Mouse (Mus musculus): ENCODE results near the gene Mast4. TPM values are rescaled to one million over a fixed set of nuclear protein-coding genes. Genes with fewer than 3 reads are reported as not detected.
A peak's percentile ranks its signal among the peaks of the same experiment; 100 is the strongest.

The Mast4 gene
- polyA plus RNA-seq, 1 experiment from 2014 or later: 21.1 TPM

DNA sequence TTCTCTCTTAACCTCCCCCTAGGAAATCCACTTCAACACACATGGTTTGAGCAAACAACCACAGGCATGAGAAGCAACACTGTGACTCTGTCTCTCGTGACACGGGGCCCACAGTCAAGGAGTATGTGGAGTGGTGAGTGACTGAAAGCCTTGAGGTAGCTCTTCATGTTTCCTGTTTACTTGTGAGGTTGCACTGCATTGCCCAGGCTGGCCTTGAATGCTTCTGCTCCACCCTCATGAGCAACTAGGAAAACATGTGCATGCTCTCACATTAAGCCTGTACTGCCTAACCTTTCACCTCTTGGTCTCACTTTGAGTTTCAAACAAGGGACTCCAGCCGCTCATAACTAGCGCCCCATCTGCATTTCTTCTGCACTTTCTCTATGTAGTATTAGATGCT is 260.8 kb downstream of the Mast4 start:
- Histone ChIP-seq H3K4me3 (ENCODE audit: low read depth, low read length) (no peak overlapping the region), H3K27me3 (replicated peaks; ENCODE audit: control insufficient read depth, insufficient read depth, low read length) (no peaks in the 10 kb centered on the region), H3K27ac (replicated peaks; ENCODE audit: low read depth, low read length) (no peak overlapping the region), H3K36me3 (ENCODE audit: control insufficient read depth, insufficient read depth, low read length) (no peaks in the 10 kb centered on the region), H3K4me2 (ENCODE audit: low read depth, low read length) (no peak overlapping the region), H3K9me3 (ENCODE audit: control insufficient read depth, low read length) (no peaks in the 10 kb centered on the region), H3K4me1 (ENCODE audit: control insufficient read depth, insufficient read depth, low read length) (no peaks in the 10 kb centered on the region), H3K9ac (ENCODE audit: low read depth, low read length) (no peak overlapping the region)
- no peak for DNase-seq (ENCODE audit: low spot score)
- ATAC-seq (ENCODE audit: low read depth): no peak
- WGBS: 65% methylated on average over 4 of the region's 4 CpGs

DNA sequence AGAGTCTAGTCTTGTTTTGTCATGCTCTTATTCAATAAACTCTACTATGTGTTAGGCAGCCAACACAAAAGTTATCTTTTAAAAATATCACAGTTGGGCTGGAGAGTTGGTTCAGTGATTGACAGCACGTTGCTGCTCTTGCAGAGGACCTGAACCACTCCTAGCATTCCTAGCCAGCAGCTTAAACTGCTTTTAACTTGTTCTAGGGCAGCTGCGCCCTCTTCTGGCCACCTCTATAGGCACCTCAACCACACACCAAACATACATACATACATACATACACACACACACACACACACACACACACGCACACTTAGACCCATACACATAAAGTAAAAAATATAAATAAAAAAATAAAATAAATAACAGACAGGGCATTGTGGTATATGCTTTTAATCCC is 262.5 kb downstream of the Mast4 start:
- Histone ChIP-seq H3K9me3 (ENCODE audit: control insufficient read depth, low read length) (no peaks in the 10 kb centered on the region), H3K27ac (replicated peaks; ENCODE audit: low read depth, low read length) (no peak overlapping the region), H3K4me1 (ENCODE audit: control insufficient read depth, insufficient read depth, low read length) (no peaks in the 10 kb centered on the region), H3K36me3 (ENCODE audit: control insufficient read depth, insufficient read depth, low read length) (no peaks in the 10 kb centered on the region), H3K4me3 (ENCODE audit: low read depth, low read length) (no peak overlapping the region), H3K4me2 (ENCODE audit: low read depth, low read length) (no peak overlapping the region), H3K27me3 (replicated peaks; ENCODE audit: control insufficient read depth, insufficient read depth, low read length) (no peaks in the 10 kb centered on the region), H3K9ac (ENCODE audit: low read depth, low read length) (no peak overlapping the region)
- no peak for ATAC-seq (ENCODE audit: low read depth)
- 80% methylated on average over 3 of the region's 3 CpGs for WGBS
- no peak for DNase-seq (ENCODE audit: low spot score)

DNA sequence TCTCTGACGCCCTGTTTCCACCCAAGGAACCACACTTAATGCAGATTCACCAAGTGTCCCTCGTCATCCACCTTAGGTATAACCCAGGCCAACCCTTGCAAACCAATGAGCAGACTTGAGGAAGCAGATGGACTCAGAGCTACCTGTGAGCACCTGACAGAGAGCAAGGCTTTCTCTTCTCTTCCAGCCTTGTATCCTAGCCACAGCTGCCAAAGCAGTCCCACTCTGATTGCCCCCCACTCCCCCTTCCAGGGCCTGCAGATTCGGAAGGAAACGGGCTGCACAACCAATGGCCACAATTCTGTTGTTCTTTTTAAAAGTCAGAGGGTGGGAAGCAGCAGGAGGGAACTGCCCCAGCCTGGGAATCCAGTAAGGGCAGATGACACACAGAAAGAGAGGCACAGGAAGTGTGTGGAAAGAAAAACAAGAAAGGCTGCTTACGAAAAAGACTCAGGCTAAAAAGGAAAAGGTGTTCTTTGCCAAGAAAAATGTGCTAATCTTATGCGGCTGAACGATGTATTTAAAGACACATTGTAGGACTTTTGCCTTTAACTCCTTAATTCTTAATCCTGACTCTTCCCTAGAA is 266.6 kb downstream of the Mast4 start:
- Histone ChIP-seq H3K27me3 (replicated peaks; ENCODE audit: control insufficient read depth, insufficient read depth, low read length) (no peaks in the 10 kb centered on the region), H3K9ac (ENCODE audit: low read depth, low read length) (no peak overlapping the region), H3K4me2 (ENCODE audit: low read depth, low read length) (no peak overlapping the region), H3K36me3 (ENCODE audit: control insufficient read depth, insufficient read depth, low read length) (no peaks in the 10 kb centered on the region), H3K27ac (replicated peaks; ENCODE audit: low read depth, low read length) (no peak overlapping the region), H3K4me3 (ENCODE audit: low read depth, low read length) (no peak overlapping the region), H3K9me3 (ENCODE audit: control insufficient read depth, low read length) (no peaks in the 10 kb centered on the region), H3K4me1 (ENCODE audit: control insufficient read depth, insufficient read depth, low read length) (no peaks in the 10 kb centered on the region)
- ATAC-seq (ENCODE audit: low read depth): no peak
- peak; percentile 30 for DNase-seq (ENCODE audit: low spot score)
- 29% methylated on average over 7 of the region's 7 CpGs for WGBS

DNA sequence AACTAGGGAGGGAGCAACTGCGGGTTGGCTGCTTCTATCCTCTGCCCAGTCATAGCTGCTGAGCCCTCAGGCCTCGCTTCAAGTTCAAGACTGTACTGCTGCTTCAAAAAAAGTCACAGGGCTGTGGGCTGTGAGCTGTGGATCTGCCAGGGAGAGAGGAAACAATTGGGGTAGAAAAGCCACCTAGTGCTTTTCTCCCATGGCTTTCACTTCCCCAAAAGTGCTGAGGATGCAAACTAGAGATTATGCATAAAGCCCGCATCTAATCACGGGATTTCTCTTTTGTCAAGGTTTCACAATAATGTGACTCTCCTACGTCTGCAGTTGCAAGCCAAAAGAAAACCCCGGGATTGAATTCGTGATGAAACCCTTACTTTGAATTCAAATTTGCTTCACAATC is 268.9 kb downstream of the Mast4 start:
- DNase-seq (ENCODE audit: low spot score): no peak
- 55% methylated on average over 7 of the region's 7 CpGs for WGBS
- ATAC-seq (ENCODE audit: low read depth): no peak
- no peak overlapping the region for H3K4me3 ChIP-seq (ENCODE audit: low read depth, low read length)
- H3K9me3 ChIP-seq (ENCODE audit: control insufficient read depth, low read length): no peaks in the 10 kb centered on the region
- no peaks in the 10 kb centered on the region for H3K27me3 ChIP-seq (replicated peaks; ENCODE audit: control insufficient read depth, insufficient read depth, low read length)
- H3K4me1 ChIP-seq (ENCODE audit: control insufficient read depth, insufficient read depth, low read length): no peaks in the 10 kb centered on the region
- no peak overlapping the region for H3K27ac ChIP-seq (replicated peaks; ENCODE audit: low read depth, low read length)
- H3K4me2 ChIP-seq (ENCODE audit: low read depth, low read length): no peak overlapping the region
- H3K36me3 ChIP-seq (ENCODE audit: control insufficient read depth, insufficient read depth, low read length): no peaks in the 10 kb centered on the region
- no peak overlapping the region for H3K9ac ChIP-seq (ENCODE audit: low read depth, low read length)

DNA sequence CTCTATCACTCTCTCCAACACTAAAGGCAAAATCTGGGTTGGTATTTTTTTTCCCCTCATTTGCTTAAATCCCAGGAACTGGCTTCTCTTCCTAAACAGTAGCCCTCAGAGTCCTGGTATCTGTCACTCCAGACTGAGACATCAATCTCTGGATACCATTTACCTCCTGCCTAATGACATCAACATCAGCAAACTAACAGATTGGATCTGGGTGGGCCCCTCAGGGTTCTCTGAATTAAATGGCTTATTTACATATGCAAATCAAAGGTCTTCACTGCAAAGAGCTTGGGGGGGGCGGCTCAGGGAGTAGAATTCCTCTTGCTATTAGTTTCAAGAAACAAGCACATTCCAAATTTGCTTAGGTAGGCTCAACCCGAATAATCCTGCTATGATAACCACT is 272.6 kb downstream of the Mast4 start:
- H3K4me1 ChIP-seq (ENCODE audit: control insufficient read depth, insufficient read depth, low read length): no peaks in the 10 kb centered on the region
- DNase-seq (ENCODE audit: low spot score) (no peak), ATAC-seq (ENCODE audit: low read depth) (no peak)
- H3K36me3 ChIP-seq (ENCODE audit: control insufficient read depth, insufficient read depth, low read length): no peaks in the 10 kb centered on the region
- H3K9me3 ChIP-seq (ENCODE audit: control insufficient read depth, low read length): no peaks in the 10 kb centered on the region
- 77% methylated on average over 2 of the region's 2 CpGs for WGBS
- H3K4me3 ChIP-seq (ENCODE audit: low read depth, low read length): no peak overlapping the region
- H3K27me3 ChIP-seq (replicated peaks; ENCODE audit: control insufficient read depth, insufficient read depth, low read length): no peaks in the 10 kb centered on the region
- no peak overlapping the region for H3K27ac ChIP-seq (replicated peaks; ENCODE audit: low read depth, low read length)
- no peak overlapping the region for H3K9ac ChIP-seq (ENCODE audit: low read depth, low read length)
- H3K4me2 ChIP-seq (ENCODE audit: low read depth, low read length): no peak overlapping the region

DNA sequence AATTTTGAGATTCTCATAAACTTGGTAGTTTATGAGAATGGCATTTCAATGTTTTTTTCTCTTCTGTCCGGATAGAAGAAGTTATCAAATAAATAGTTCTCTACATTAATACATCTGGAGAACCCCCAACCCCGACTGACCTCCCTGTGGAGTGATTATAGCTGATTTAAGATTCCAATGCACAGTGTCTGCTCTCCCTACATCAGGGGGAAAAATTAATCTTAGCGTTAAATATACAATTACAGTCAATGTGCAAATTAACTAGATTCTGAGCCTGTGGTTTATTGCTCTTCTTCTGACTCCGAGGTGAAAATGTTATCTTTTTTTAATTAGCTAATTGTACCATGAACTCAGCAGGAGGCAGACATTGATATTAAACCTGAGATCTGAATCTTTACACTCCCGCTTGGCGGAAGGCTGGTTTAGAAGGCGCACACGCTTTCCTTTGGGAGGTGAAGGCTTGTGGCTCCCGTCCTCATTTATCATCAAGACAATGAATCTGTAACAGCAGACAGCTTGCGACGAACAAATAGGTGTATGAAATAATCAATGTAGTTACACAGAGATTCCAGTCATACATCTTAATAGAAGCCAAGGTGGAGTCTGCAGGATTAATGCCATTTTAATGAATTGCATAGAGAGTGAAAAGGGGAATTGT is 274.2 kb downstream of the Mast4 start:
- DNase-seq (ENCODE audit: low spot score) (no peak), ATAC-seq (ENCODE audit: low read depth) (no peak)
- WGBS: 77% methylated on average over 11 of the region's 11 CpGs
- Histone ChIP-seq H3K27ac (replicated peaks; ENCODE audit: low read depth, low read length) (no peak overlapping the region), H3K4me2 (ENCODE audit: low read depth, low read length) (no peak overlapping the region), H3K4me1 (ENCODE audit: control insufficient read depth, insufficient read depth, low read length) (no peaks in the 10 kb centered on the region), H3K4me3 (ENCODE audit: low read depth, low read length) (no peak overlapping the region), H3K9ac (ENCODE audit: low read depth, low read length) (no peak overlapping the region), H3K36me3 (ENCODE audit: control insufficient read depth, insufficient read depth, low read length) (no peaks in the 10 kb centered on the region), H3K9me3 (ENCODE audit: control insufficient read depth, low read length) (no peaks in the 10 kb centered on the region), H3K27me3 (replicated peaks; ENCODE audit: control insufficient read depth, insufficient read depth, low read length) (no peaks in the 10 kb centered on the region)

DNA sequence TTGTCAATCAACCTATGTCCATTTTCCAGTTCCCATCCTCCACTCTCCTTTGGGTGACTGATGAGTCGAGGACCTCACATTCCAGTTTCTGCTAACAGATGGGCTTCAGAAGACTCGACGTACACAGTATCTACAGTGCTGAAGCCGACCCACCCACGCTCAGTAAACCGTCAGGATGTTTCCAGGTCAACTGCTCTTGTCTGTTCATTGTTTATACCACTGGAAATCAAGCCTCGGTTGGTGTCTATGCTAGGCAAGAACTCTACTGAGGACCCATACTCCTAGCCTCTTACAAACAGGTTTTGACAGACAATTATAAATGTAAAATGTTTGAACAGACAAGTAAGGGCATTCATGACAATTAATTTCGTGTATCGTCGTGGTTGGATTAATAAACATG is 277.8 kb downstream of the Mast4 start:
- ATAC-seq (ENCODE audit: low read depth): 0 out of 2 replicates have a peak, but pooled peaks have one; percentile 30
- Histone ChIP-seq H3K36me3 (ENCODE audit: control insufficient read depth, insufficient read depth, low read length) (no peaks in the 10 kb centered on the region), H3K27ac (replicated peaks; ENCODE audit: low read depth, low read length) (no peak overlapping the region), H3K9ac (ENCODE audit: low read depth, low read length) (no peak overlapping the region), H3K9me3 (ENCODE audit: control insufficient read depth, low read length) (no peaks in the 10 kb centered on the region), H3K4me3 (ENCODE audit: low read depth, low read length) (no peak overlapping the region), H3K27me3 (replicated peaks; ENCODE audit: control insufficient read depth, insufficient read depth, low read length) (no peaks in the 10 kb centered on the region), H3K4me1 (ENCODE audit: control insufficient read depth, insufficient read depth, low read length) (no peaks in the 10 kb centered on the region), H3K4me2 (ENCODE audit: low read depth, low read length) (no peak overlapping the region)
- DNase-seq (ENCODE audit: low spot score): no peak
- 79% methylated on average over 10 of the region's 10 CpGs for WGBS

DNA sequence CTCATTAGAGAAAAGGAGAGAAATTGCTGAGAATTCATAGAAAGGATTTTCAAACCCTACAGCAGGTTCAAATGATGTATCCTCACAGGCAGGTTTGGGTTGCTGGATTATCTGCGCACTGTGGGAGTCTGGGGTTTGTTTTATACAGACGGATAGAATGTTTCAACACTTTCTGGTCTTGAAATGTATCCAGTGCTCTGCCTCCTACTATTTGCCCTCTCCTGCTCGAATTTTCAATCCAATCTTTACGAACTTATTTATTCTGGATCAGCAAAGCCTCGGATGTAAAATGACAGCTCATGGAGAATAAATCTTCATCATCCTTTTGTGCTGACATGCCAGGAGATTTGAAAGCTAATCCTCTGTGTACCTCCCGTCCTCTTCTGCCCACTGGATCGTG is 281.6 kb downstream of the Mast4 start:
- Histone ChIP-seq H3K4me3 (ENCODE audit: low read depth, low read length) (no peak overlapping the region), H3K27ac (replicated peaks; ENCODE audit: low read depth, low read length) (no peak overlapping the region), H3K4me1 (ENCODE audit: control insufficient read depth, insufficient read depth, low read length) (no peaks in the 10 kb centered on the region), H3K36me3 (ENCODE audit: control insufficient read depth, insufficient read depth, low read length) (no peaks in the 10 kb centered on the region), H3K4me2 (ENCODE audit: low read depth, low read length) (no peak overlapping the region), H3K27me3 (replicated peaks; ENCODE audit: control insufficient read depth, insufficient read depth, low read length) (no peaks in the 10 kb centered on the region), H3K9ac (ENCODE audit: low read depth, low read length) (no peak overlapping the region), H3K9me3 (ENCODE audit: control insufficient read depth, low read length) (no peaks in the 10 kb centered on the region)
- WGBS: 50% methylated on average over 7 of the region's 7 CpGs
- DNase-seq (ENCODE audit: low spot score) (no peak), ATAC-seq (ENCODE audit: low read depth) (no peak)

DNA sequence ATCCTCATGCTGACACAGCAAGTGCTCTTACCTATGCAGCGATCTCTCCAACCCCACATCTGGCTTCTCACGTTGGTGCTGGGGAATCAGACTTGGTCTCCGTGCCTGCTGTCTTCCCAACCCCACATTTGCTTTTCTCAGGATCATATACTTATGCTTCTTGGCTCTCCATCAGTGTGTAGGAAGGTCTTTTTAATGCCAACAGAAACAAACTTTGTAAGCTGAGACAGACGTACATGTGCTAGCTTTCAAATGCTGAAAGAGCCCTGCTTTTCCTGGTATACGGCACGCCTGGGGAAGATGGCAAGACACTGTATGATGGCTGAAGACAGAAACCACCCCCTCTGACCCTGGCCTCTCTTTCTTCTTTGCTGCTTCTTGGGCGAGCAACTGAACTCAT is 285.3 kb downstream of the Mast4 start:
- no peaks in the 10 kb centered on the region for H3K27me3 ChIP-seq (replicated peaks; ENCODE audit: control insufficient read depth, insufficient read depth, low read length)
- ATAC-seq (ENCODE audit: low read depth): no peak
- no peaks in the 10 kb centered on the region for H3K4me1 ChIP-seq (ENCODE audit: control insufficient read depth, insufficient read depth, low read length)
- no peaks in the 10 kb centered on the region for H3K36me3 ChIP-seq (ENCODE audit: control insufficient read depth, insufficient read depth, low read length)
- H3K9me3 ChIP-seq (ENCODE audit: control insufficient read depth, low read length): no peaks in the 10 kb centered on the region
- no peak overlapping the region for H3K9ac ChIP-seq (ENCODE audit: low read depth, low read length)
- no peak overlapping the region for H3K27ac ChIP-seq (replicated peaks; ENCODE audit: low read depth, low read length)
- H3K4me2 ChIP-seq (ENCODE audit: low read depth, low read length): no peak overlapping the region
- DNase-seq (ENCODE audit: low spot score): peak; percentile 34
- 71% methylated on average over 7 of the region's 7 CpGs for WGBS
- no peak overlapping the region for H3K4me3 ChIP-seq (ENCODE audit: low read depth, low read length)
